Mouse (Mus musculus) inflammation-experienced regulatory T-cells, adult 16 weeks (primary cell): ENCODE data around the gene Gramd4. TPM values are rescaled to one million over a fixed set of nuclear protein-coding genes. Genes with fewer than 3 reads are reported as not detected.

Experiments used
- polyA plus RNA-seq: library from polyadenylated mRNA; unstranded; fragments of 100-300 nt; shearing (Covaris generic); gene quantifications from one replicate; pipeline ENCODE4 v1.2.1, GENCODE M21; 2017

Gene Gramd4
- polyA plus RNA-seq, result 26.3 TPM

GRCm38 (mm10) chr15:86057413-86057812 lies at the start of gene Gramd4:
Gene Gramd4, plus strand, starts transcription at chr15:86057695.

GRCm38 (mm10) chr15:86033191-86033841 lies 24.2 kb upstream of the Gramd4 start, which contains the start of gene Celsr1:
Gene Celsr1, minus strand, starts transcription at chr15:86033777.

GRCm38 (mm10) chr15:86185689-86186569 lies 128.4 kb downstream of the Gramd4 start, which contains the start of gene Cerk:
Gene Cerk, minus strand, starts transcription at chr15:86186141.

Other genes with a start within 250 kb of the Gramd4 start
- gene Cdpf1, start 246.0 kb upstream of the Gramd4 start, polyA plus RNA-seq, result 39.9 TPM
- gene Pkdrej, start 236.0 kb upstream of the Gramd4 start, polyA plus RNA-seq, result not detected
- gene Ttc38, start 225.4 kb upstream of the Gramd4 start, polyA plus RNA-seq, result 28.6 TPM
- 6.4 TPM for gene Gtse1, start 197.9 kb upstream of the Gramd4 start, polyA plus RNA-seq
- gene Trmu, start 178.4 kb upstream of the Gramd4 start, polyA plus RNA-seq, result 59.7 TPM
- 1.3 TPM for gene Celsr1, start 23.9 kb upstream of the Gramd4 start, polyA plus RNA-seq
- 5.5 TPM for gene Cerk, start 128.4 kb downstream of the Gramd4 start, polyA plus RNA-seq
- 23.7 TPM for gene Tbc1d22a, start 156.8 kb downstream of the Gramd4 start, polyA plus RNA-seq